Mouse (Mus musculus) frontal cortex, adult 2 months (tissue): ENCODE data around the gene Adipoq. TPM values are rescaled to one million over a fixed set of nuclear protein-coding genes. Genes with fewer than 3 reads are reported as not detected.

Experiments
- DNase-seq, 2 experiments: peaks; one replicate each; pipeline ENCODE4 v3.0.0; 2022; ENCODE audit warnings: low spot score in 1 of 2; ENCODE audit errors: extremely low spot score in 1 of 2
- polyA plus RNA-seq: library from polyadenylated mRNA; depleted of rRNA; stranded (reverse); fragments of >200 nt; gene quantifications from 2 replicates; pipeline ENCODE4 v1.2.3, GENCODE M21; 2012

Gene Adipoq
- polyA plus RNA-seq, 1 experiment, result 0.16 TPM

- no peak for DNase-seq
Measured at GRCm38 (mm10) chr16:23114339-23115171, 31.8 kb upstream of the Adipoq start.

DNA sequence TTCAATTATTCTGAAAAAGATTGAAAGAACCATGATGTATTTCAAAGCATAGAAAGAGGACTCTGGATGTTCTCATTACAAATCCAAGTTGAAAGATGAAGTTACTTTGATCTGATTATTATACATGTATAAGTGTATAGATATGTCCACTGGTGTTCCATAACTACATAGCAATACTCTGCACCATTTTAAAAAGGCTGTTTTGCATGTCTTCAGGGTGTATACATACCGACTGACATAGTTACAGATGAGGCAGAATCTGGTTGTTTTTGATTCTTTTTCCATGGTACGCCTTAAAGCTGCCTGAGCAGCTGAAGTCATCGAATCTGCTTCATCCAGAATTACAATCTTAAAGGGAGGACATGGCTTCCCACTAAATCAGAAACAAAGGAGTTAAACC, 30.9 kb upstream of the Adipoq start:
- no peak for DNase-seq

DNA sequence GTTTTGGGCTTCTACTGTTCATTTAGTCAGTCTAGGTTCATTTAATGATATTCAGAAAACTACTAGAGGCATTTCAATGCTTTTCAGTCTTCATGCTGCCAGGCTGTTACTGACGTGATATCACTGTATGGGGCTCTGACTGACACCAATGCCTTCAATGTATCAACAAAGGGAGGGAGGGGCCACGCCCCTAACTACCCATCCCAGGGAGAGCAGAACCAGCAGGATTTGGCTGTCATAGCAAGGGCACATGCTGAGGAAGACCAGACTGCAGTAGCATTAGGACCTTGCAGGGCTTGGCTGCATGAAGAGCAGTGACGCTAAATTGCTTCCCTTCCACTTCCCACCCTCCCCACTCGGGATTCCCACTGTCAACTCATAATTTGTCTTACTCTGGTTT, 29.2 kb upstream of the Adipoq start:
- DNase-seq, result no peak

DNA sequence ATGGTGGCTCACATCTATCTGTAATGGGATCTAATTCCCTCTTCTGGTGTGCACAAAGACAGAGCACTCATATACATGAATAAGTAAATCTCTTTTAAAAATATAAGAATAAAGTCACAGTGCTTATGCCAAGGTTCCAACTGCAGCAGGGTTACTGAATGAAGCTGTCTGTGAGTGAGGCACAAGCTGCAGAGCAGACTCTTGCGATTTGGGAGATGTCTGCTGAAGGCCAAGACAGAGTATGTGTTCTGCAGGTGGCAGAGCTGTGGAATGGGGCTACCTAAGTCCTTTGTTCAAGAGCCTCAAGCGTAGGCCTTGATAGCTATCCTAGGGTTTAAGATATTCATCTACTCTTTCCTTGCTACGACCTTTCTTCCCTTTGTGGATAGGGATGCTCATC, 23.9 kb upstream of the Adipoq start:
- no peak for DNase-seq

DNA sequence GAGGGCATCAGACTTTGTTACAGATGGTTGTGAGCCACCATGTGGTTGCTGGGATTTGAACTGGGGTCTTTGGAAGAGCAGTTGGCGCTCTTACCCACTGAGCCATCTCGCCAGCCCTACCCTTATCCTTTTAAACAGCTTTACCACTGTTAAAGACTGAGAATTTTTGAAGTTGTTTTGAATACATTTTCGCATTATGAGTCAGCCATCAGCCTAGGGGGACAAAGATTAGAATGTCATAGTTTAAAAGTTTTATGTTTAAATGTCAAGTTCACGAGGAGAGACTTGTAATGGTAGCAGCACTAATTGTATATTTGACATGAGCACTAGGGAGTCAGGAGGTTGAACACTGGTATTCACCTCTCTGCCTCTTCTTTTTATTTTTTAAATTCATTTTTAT, 23.2 kb upstream of the Adipoq start:
- no peak for DNase-seq

DNA sequence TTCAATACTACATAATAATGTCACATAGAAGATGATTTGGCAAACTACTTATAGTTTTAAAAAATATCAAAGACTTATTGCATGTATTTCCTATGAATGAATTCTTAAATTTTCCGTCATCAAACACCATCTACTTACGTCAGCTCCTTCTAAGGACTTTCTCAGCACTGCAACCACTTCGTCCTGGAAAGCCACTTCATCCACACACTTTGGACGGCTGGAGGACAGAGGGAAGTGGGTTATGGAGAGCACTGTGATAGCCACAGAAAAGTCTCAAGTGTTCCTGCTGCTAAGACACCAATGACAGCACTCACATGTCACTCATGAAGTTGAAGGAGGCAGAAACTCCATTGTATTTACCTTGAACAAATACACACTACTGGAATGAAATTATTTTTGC, 21.9 kb upstream of the Adipoq start:
- DNase-seq, result no peak

DNA sequence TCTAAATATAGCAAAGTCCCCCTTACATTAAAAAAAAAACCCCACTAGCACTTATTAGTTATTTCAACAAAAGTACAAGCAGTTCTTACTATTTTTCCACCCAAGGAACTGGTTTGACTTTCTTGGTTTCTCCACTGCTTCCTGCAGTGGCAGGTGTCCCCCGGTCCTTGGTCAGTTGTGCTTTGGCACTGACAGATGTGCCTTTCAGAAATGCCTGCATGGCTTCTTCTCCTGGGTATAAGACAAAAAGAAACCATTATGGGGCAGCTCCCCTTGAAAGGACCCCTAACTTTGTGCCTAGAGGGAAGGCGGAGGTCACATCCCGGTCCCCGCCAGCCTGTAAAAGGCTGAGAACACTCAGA, 19.0 kb upstream of the Adipoq start:
- no peak for DNase-seq

DNA sequence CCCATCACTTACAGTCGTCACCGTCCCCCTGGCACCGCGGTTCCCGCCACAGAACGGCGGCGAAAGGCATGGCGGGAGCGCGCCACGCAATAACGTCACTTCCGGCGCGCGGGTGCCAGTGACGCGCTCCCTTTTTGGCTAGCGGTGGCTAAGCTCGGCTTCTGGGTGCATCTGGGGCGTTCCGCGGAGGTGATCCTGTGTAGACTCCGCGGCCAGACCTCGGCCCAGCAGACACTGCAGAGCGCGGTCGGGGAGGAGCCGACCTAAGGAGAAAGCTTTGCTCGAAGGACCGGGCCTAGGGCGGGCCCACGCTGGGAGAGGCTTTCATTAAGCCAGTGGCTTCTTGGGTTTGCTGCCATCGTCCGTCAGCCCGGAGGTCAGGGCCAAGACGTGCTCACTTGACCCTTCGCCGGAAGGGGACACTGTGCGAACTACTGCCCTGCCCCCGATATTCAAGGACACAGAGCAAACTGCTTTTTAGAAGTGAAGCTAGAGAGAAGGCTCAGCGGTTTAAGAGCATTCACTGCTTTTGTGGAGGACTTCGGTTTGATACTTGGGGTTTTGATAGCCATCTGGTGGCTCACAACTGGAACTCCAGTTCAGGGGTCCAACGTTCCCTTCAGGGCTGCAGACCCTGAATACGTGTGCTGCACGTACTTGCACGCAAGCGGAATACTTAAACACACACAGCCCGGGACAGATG, 18.5 kb upstream of the Adipoq start, which contains the start of gene Rfc4:
Gene Rfc4 (minus strand): TSS at position 65 of the 703 bp plus-strand sequence.
- DNase-seq, result peak; percentile 79 to 94

DNA sequence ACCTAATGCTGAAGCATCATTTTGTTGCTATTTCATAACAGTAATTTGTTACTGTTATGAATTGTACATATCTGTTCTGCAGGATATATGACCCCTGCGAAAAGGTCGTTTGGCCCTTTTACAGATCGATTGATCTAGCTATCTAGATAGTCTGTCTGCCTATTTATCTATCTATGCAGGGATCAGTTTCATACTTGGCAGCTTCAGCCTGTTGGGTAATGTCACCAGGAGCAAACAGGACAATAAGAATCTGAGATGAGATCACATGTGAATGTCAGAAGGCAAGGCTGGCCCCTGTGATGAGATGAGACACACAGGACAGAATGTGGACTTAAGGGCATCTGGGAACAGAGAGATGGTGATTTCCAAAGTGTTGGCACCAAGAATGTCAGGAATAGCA, 16.0 kb upstream of the Adipoq start:
- DNase-seq, result no peak

DNA sequence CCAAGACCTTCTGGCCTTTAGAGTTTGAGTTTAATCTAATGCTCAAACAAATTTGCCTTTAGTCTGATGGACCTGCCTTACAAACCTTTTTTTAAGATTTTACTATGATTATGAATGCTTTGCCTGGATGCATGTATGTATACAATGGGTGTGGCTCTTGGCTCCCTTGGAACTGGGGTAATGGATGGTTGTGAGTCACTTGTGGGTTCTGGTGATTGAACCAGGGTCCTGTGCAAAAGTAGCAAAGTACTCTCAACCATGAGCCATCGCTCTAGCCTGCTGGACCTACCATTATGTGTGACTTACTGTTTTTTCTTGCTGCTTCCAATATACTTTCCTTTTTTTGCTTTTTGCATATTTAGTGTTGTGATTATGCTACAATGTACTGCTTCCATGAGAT, 14.0 kb upstream of the Adipoq start:
- DNase-seq, result no peak

DNA sequence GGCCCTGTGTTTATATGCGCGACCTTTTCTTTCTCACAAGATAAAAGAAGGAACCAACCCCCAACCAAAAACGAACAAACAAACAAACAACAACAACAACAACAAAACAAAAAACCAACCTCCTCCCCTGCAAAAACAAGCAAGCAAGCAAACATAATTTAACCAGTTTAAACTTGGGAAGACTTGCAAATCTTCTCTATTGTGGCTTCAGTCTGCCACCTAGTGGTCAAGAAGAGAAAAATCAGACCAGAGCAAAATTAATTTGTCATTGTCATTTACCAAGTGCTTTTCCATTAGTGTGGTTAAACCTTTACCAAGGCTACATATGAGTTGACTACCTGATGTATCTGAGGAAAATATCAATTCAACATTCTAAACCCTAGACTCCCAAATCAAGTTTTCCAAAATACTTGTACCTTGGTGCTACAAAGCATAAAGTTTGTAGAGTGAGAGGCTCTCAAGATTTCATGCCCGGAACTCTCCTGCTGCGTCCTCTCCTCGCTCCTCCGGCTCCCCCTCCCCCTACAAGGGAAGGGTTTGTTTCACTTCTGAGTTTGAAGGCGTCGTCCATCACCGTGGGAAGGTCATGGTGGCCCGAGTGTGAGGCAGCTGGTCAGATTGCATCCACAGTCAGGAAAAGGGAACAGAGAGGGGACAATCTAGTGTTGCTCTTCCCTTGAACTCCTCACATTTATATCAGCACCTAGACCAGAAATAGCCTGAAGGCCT, 10.8 kb upstream of the Adipoq start:
- DNase-seq, result peak in 1 of 2 experiments; percentile 53

DNA sequence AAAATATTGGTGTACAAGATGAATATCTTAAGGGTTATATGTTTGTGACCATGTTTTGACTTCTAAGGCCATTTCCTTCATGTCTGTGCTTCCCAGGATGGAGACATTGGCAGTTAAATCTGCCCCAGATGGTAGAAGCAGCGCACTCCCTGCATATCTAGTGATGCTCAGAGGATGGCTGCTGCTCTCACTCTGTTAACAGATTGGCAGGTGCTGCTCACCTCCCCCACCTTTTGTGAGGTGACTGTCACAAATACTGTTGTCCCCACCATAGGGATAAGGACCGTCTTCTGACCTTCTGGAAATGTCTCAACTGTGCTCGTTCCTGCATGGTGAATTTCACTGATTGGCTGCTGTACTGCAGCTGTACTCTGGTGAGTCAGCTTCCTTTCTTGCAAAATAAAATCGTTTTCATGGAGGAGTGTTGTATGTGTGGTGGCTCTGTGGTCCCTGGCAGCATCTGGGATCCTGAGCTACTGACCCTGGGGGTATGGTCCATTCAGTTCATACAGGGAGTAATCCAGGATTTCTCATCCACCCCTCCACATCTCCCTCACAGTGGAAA, 9.8 kb upstream of the Adipoq start:
- DNase-seq, result no peak

- DNase-seq, result no peak
Measured at GRCm38 (mm10) chr16:23140911-23141310, 5.4 kb upstream of the Adipoq start.

GRCm38 (mm10) chr16:23144326-23144725, 2.0 kb upstream of the Adipoq start:
- DNase-seq, result no peak

DNA sequence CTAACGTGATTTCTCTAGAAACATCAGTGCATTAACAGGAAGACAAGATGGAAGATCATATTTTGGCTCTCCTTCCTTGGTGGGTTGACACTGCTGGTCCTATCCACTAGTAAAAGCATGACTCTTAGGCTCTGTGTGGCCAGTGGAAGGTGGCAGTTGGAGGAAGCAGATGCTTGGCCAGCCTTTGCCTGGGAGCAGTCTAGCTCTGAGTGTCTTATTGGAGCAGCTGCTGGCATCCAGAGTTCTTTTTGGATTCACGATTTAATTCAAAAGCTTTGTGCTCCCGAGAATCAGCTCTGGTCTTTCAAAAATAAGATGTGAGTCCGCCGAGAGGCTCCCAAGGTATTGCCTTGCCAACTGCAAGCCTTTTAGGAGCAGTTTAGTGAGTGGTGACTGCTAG, 1.1 kb upstream of the Adipoq start:
- no peak for DNase-seq

- no peak for DNase-seq
Measured at GRCm38 (mm10) chr16:23148936-23149335, 2.6 kb downstream of the Adipoq start.

GRCm38 (mm10) chr16:23149396-23149795, 3.1 kb downstream of the Adipoq start:
- no peak for DNase-seq

- peak in 1 of 2 experiments; percentile 76 for DNase-seq
Measured at GRCm38 (mm10) chr16:23151423-23151822, 5.1 kb downstream of the Adipoq start.

- DNase-seq, result no peak
Measured at GRCm38 (mm10) chr16:23154261-23154660, 7.9 kb downstream of the Adipoq start.

GRCm38 (mm10) chr16:23157013-23157412, 10.7 kb downstream of the Adipoq start:
- no peak for DNase-seq

GRCm38 (mm10) chr16:23158292-23158691, 12.0 kb downstream of the Adipoq start:
- no peak for DNase-seq
